Mouse (Mus musculus) stomach, postnatal 0 days (tissue): ENCODE data around the gene Lingo2.

ENCODE experiments used
- CTCF ChIP-seq: IDR thresholded peaks from 2 replicates; pipeline ENCODE4 v1.5.1; 2016; ENCODE audit warnings: antibody characterized with exemption, low read depth, mild to moderate bottlenecking, moderate library complexity
- EP300 ChIP-seq: optimal IDR thresholded peaks from 2 replicates; pipeline ENCODE3; 2016; ENCODE audit warnings: antibody characterized with exemption

- TF ChIP-seq EP300 (no peak), CTCF (no peak)
Measured at GRCm38 (mm10) chr4:35884946-35885460, 1066.5 kb downstream of the Lingo2 start.
